Mouse (Mus musculus) forebrain, embryonic 11.5 days (tissue): ENCODE measurements at regions not wholly inside any gene's neighbourhood (a gene's known extent, or its start where the extent isn't known, plus 50 kb on each side); places are given as distances from the start of the nearest gene placed in this dataset.

Experiments
- ATAC-seq: fragments of 200-750 bp; cut with Nextera tagmentation; replicated peaks from 2 replicates; pipeline ENCODE4 v1.8.0; 2017; ENCODE audit warnings: moderate TSS enrichment; ENCODE audit not compliant: low FRiP score
- DNase-seq: peaks from one replicate; pipeline ENCODE4 v3.0.0-alpha.2; 2017; ENCODE audit warnings: low spot score
- H3K27ac ChIP-seq: fragments of 300-500 bp; sonication (generic); 2 replicates; pipeline ENCODE4 v1.5.1; 2014; ENCODE audit warnings: low read depth, low read length
- H3K27me3 ChIP-seq: fragments of 300-500 bp; sonication (generic); 2 replicates; pipeline ENCODE4 v1.6.1; 2014; ENCODE audit warnings: mild to moderate bottlenecking, low read length, mixed read lengths; ENCODE audit not compliant: control insufficient read depth, insufficient read depth
- H3K36me3 ChIP-seq: fragments of 300-500 bp; sonication (generic); 2 replicates; pipeline ENCODE4 v1.6.1; 2014; ENCODE audit warnings: mild to moderate bottlenecking, low read length, moderate library complexity, mixed read lengths; ENCODE audit not compliant: control insufficient read depth, insufficient read depth
- H3K4me1 ChIP-seq: fragments of 300-500 bp; sonication (generic); replicated peaks from 2 replicates; pipeline ENCODE4 v1.6.1; 2014; ENCODE audit warnings: low read length, mixed read lengths; ENCODE audit not compliant: control insufficient read depth, insufficient read depth
- H3K4me2 ChIP-seq: fragments of 300-500 bp; sonication (generic); 2 replicates; pipeline ENCODE4 v1.6.1; 2014; ENCODE audit warnings: low read depth, mild to moderate bottlenecking, low read length, moderate library complexity, mixed read lengths; ENCODE audit not compliant: severe bottlenecking
- H3K4me3 ChIP-seq: fragments of 300-500 bp; sonication (generic); 2 replicates; pipeline ENCODE4 v1.5.1; 2014; ENCODE audit warnings: low read depth, low read length
- H3K9ac ChIP-seq: fragments of 300-500 bp; sonication (generic); 2 replicates; pipeline ENCODE4 v1.6.1; 2014; ENCODE audit warnings: low read length
- H3K9me3 ChIP-seq: fragments of 300-500 bp; sonication (generic); 2 replicates; pipeline ENCODE4 v1.6.1; 2016; ENCODE audit warnings: low read length, mixed read lengths; ENCODE audit not compliant: control insufficient read depth
- WGBS: fragments of 180-500 bp; shearing (Covaris S2); extraction: QIAGEN DNeasy Blood & Tissue Kit; methylation state at CpG from one replicate; pipeline ENCODE4 v1.1.7; 2014; 5-methylcytosine and 5-hydroxymethylcytosine counted together

DNA sequence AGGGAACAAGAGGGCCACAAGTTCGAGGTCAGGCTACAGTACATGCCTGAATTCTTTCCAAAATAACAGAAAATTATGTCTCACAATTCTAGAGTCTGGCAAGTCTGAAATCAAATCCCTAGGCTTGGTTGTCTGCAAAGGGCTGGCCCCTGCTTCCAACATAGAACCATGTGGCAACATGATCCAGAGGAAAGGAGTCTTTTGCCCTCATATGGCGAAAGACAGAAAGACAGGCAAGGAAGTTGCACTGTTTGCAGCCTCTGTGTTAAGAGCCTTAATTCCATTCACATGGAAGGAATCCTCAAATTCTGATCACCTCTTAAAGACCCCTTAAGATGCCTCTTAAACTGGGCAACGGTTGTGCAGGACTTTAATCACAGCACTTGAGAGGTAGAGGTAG, 123.7 kb upstream of the Actbl2 start:
- H3K27me3 ChIP-seq, result no peaks in the 10 kb centered on the region
- ATAC-seq (no peak), DNase-seq (no peak)
- H3K36me3 ChIP-seq, result no peaks in the 10 kb centered on the region
- no peaks in the 10 kb centered on the region for H3K4me1 ChIP-seq
- WGBS, result 80% methylated on average over 3 of the region's 3 CpGs
- no peak overlapping the region for H3K4me3 ChIP-seq
- no peak overlapping the region for H3K9ac ChIP-seq
- no peaks in the 10 kb centered on the region for H3K9me3 ChIP-seq
- no peak overlapping the region for H3K27ac ChIP-seq
- H3K4me2 ChIP-seq, result no peak overlapping the region

GRCm38 (mm10) chr13:111136392-111136791, 118.4 kb upstream of the Actbl2 start:
- Histone ChIP-seq H3K36me3 (no peaks in the 10 kb centered on the region), H3K4me1 (no peaks in the 10 kb centered on the region), H3K27ac (no peak overlapping the region), H3K4me2 (no peak overlapping the region), H3K27me3 (no peaks in the 10 kb centered on the region), H3K9me3 (no peaks in the 10 kb centered on the region), H3K4me3 (no peak overlapping the region), H3K9ac (no peak overlapping the region)
- DNase-seq (no peak), ATAC-seq (no peak)
- WGBS, result 97% methylated on average over 3 of the region's 3 CpGs

DNA sequence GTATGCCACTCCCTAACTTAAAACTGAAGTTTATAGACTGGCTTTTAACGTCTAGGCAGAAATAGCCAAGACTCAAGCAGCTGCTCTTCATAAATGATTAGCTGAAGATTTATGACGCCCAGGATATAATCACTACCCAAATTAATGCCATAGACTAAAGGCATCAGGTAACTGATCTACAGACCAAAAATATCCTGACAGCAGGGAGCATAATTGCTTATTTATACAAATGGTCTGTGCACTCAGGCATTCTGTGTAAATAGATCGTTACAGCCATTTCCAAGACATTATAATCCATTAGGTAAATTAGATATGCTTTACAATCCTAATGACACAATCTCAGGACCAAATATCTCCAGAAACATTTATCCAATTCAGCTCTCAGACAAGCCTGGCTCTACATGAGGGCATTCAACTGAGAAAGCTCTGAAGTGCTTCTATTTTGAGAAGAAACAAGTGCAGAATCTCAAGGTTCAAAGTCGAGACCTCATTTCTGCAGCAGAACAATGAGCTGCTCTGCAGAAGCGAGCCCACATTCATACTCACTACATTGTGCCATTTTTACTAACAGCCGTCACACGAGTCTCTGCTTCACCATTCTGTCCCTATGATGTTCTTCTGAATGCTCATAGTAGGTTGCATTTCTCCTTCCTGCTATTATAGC, 111.9 kb upstream of the Actbl2 start:
- Histone ChIP-seq H3K9me3 (no peaks in the 10 kb centered on the region), H3K36me3 (no peaks in the 10 kb centered on the region), H3K27ac (no peak overlapping the region), H3K4me2 (no peak overlapping the region), H3K4me1 (no peaks in the 10 kb centered on the region), H3K4me3 (no peak overlapping the region), H3K27me3 (no peaks in the 10 kb centered on the region), H3K9ac (no peak overlapping the region)
- ATAC-seq (no peak), DNase-seq (no peak)
- 53% methylated on average over 7 of the region's 7 CpGs for WGBS

GRCm38 (mm10) chr13:111144721-111145120, 110.1 kb upstream of the Actbl2 start:
- ATAC-seq (no peak), DNase-seq (no peak)
- H3K36me3 ChIP-seq, result no peaks in the 10 kb centered on the region
- no peak overlapping the region for H3K4me3 ChIP-seq
- 90% methylated on average over 3 of the region's 3 CpGs for WGBS
- no peaks in the 10 kb centered on the region for H3K27me3 ChIP-seq
- H3K4me2 ChIP-seq, result no peak overlapping the region
- no peaks in the 10 kb centered on the region for H3K9me3 ChIP-seq
- H3K9ac ChIP-seq, result no peak overlapping the region
- H3K27ac ChIP-seq, result no peak overlapping the region
- H3K4me1 ChIP-seq, result no peaks in the 10 kb centered on the region

GRCm38 (mm10) chr13:111157921-111158638, 96.7 kb upstream of the Actbl2 start:
- H3K9me3 ChIP-seq, result no peaks in the 10 kb centered on the region
- H3K9ac ChIP-seq, result no peak overlapping the region
- no peaks in the 10 kb centered on the region for H3K4me1 ChIP-seq
- no peak for DNase-seq
- no peaks in the 10 kb centered on the region for H3K36me3 ChIP-seq
- no peaks in the 10 kb centered on the region for H3K27me3 ChIP-seq
- no peak overlapping the region for H3K4me3 ChIP-seq
- H3K4me2 ChIP-seq, result no peak overlapping the region
- H3K27ac ChIP-seq, result no peak overlapping the region
- 81% methylated on average over 14 of the region's 14 CpGs for WGBS
- no peak for ATAC-seq

DNA sequence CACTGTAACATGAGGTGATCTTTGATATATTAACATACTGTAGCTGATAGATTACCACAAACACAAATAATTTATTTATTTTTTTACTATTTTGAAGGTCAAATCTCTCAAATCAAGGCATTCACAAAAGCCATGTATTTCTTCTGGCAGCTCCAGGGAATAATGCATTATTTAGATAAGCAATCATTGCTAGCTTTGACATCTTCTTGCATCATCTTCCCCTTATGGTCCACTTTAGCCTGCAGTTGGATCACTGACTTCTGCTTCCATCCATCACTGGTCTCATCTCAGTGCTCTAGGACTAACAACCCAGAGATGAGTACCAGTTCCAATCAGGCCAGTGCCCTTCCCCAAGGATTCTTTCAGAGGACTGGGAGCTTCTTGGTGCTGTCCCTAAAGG, 95.3 kb upstream of the Actbl2 start:
- Histone ChIP-seq H3K4me3 (no peak overlapping the region), H3K36me3 (no peaks in the 10 kb centered on the region), H3K4me2 (no peak overlapping the region), H3K27me3 (no peaks in the 10 kb centered on the region), H3K4me1 (no peaks in the 10 kb centered on the region), H3K27ac (no peak overlapping the region), H3K9ac (no peak overlapping the region), H3K9me3 (no peaks in the 10 kb centered on the region)
- DNase-seq (no peak), ATAC-seq (no peak)

- H3K4me3 ChIP-seq, result no peak overlapping the region
- H3K27me3 ChIP-seq, result no peaks in the 10 kb centered on the region
- ATAC-seq (no peak), DNase-seq (no peak)
- H3K4me2 ChIP-seq, result no peak overlapping the region
- H3K27ac ChIP-seq, result no peak overlapping the region
- 87% methylated on average over 2 of the region's 2 CpGs for WGBS
- no peak overlapping the region for H3K9ac ChIP-seq
- H3K36me3 ChIP-seq, result no peaks in the 10 kb centered on the region
- no peaks in the 10 kb centered on the region for H3K9me3 ChIP-seq
- H3K4me1 ChIP-seq, result no peaks in the 10 kb centered on the region; the same call in 1 of the 2 replicates
These were observed 89.3 kb upstream of the Actbl2 start for GRCm38 (mm10) chr13:111165538-111165937.

GRCm38 (mm10) chr13:111170269-111171165, 84.3 kb upstream of the Actbl2 start:
- H3K4me2 ChIP-seq, result no peak overlapping the region
- WGBS, result 69% methylated on average over 5 of the region's 5 CpGs
- DNase-seq (no peak), ATAC-seq (no peak; the same call in none of the 2 replicates)
- 0 out of 2 replicates have a peak overlapping the region, but pooled peaks have one; percentile 25 for H3K27ac ChIP-seq
- no peak overlapping the region for H3K4me3 ChIP-seq
- no peaks in the 10 kb centered on the region; the same call in 1 of the 2 replicates for H3K4me1 ChIP-seq
- H3K27me3 ChIP-seq, result no peaks in the 10 kb centered on the region
- no peak overlapping the region for H3K9ac ChIP-seq
- no peaks in the 10 kb centered on the region for H3K36me3 ChIP-seq
- H3K9me3 ChIP-seq, result no peaks in the 10 kb centered on the region
